Mouse (Mus musculus): ENCODE measurements around the gene Olfr1109. TPM values are rescaled to one million over a fixed set of nuclear protein-coding genes. Genes with fewer than 3 reads are reported as not detected.

The Olfr1109 gene
- not detected in 2 replicates for total RNA-seq (2012; rRNA removed)

GRCm38 (mm10) chr2:87095908-87096307, at the start of gene Olfr1109:
Gene Olfr1109 (minus strand): TSS chr2:87096008.
- TF ChIP-seq CHD2 (IDR thresholded peaks at IDR 0.05; ENCODE audit: low read depth, low read length), result no peak
- TF ChIP-seq MAFK (IDR thresholded peaks at IDR 0.05; ENCODE audit: insufficient read depth, low read depth, low read length), result no peak
- TF ChIP-seq ZNF384 (IDR thresholded peaks at IDR 0.05; ENCODE audit: low read depth, low read length), result no peak
- TF ChIP-seq ZC3H11A (IDR thresholded peaks at IDR 0.05; ENCODE audit: borderline replicate concordance, low read depth, low read length), result no peak
- no peak for TF ChIP-seq HCFC1 (IDR thresholded peaks at IDR 0.05; ENCODE audit: borderline replicate concordance, insufficient read depth, low read length)
- Histone ChIP-seq H3K27ac (ENCODE audit: insufficient read depth, low read depth, low read length, poor library complexity, severe bottlenecking) (no peak within 1 kb of the TSS), H3K9me3 (ENCODE audit: control insufficient read depth, insufficient read depth, low read depth, low read length) (no peaks in the 10 kb centered on the region), H3K4me1 (ENCODE audit: control insufficient read depth in 2 of 2, insufficient read depth in 2 of 2, low read length in 2 of 2, poor library complexity in 1 of 2) (no peaks in the 10 kb centered on the region), H3K9ac (ENCODE audit: insufficient read depth, low read depth, low read length, poor library complexity, severe bottlenecking) (no peak within 1 kb of the TSS), H3K4me3 (ENCODE audit: insufficient read depth in 1 of 2, low read depth in 1 of 2, low read length in 2 of 2, poor library complexity in 1 of 2, severe bottlenecking in 1 of 2) (no peak within 1 kb of the TSS), H3K36me3 (ENCODE audit: control insufficient read depth, insufficient read depth, low read length, poor library complexity, severe bottlenecking) (no peaks in the 10 kb centered on the region)
- in situ Hi-C loops (cut with MboI; ENCODE audit: low sequenced_read_pairs in 2 of 2, unreplicated experiment in 2 of 2), result no loop called here
- DNase-seq (ENCODE audit: low read depth, low spot score), result no peak

DNA sequence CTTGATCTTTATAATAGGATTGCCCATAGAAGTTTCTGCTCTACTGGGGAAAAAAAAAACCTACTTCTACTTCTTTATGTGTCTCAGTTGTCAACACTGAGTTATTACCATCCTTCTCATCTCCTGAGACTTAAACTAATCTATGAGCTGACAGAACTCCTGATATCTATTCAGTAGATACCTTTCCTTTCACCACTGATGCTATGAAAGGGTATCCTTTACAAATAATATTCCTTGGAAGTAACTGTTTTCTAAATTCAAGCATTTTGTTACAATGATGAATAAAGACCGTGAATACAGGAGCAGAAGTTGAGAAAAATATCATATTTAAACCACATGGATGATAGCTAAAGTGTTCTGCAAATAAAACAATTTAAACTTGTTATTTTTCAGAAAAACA, 44.4 kb upstream of the Olfr1109 start, which contains the start of gene Olfr1110:
Olfr1110 (minus strand) TSS at position 101 of the 400 bp plus-strand sequence.
- no peak for TF ChIP-seq ZNF384 (IDR thresholded peaks at IDR 0.05; ENCODE audit: low read depth, low read length)
- TF ChIP-seq HCFC1 (IDR thresholded peaks at IDR 0.05; ENCODE audit: borderline replicate concordance, insufficient read depth, low read length), result no peak
- no peak for TF ChIP-seq MAFK (IDR thresholded peaks at IDR 0.05; ENCODE audit: insufficient read depth, low read depth, low read length)
- TF ChIP-seq CHD2 (IDR thresholded peaks at IDR 0.05; ENCODE audit: low read depth, low read length), result no peak
- TF ChIP-seq ZC3H11A (IDR thresholded peaks at IDR 0.05; ENCODE audit: borderline replicate concordance, low read depth, low read length), result no peak
- Histone ChIP-seq H3K27ac (ENCODE audit: insufficient read depth, low read depth, low read length, poor library complexity, severe bottlenecking) (no peak within 1 kb of the TSS), H3K4me3 (ENCODE audit: insufficient read depth in 1 of 2, low read depth in 1 of 2, low read length in 2 of 2, poor library complexity in 1 of 2, severe bottlenecking in 1 of 2) (no peak within 1 kb of the TSS), H3K9me3 (ENCODE audit: control insufficient read depth, insufficient read depth, low read depth, low read length) (no peaks in the 10 kb centered on the region), H3K36me3 (ENCODE audit: control insufficient read depth, insufficient read depth, low read length, poor library complexity, severe bottlenecking) (no peaks in the 10 kb centered on the region), H3K9ac (ENCODE audit: insufficient read depth, low read depth, low read length, poor library complexity, severe bottlenecking) (no peak within 1 kb of the TSS), H3K4me1 (ENCODE audit: control insufficient read depth in 2 of 2, insufficient read depth in 2 of 2, low read length in 2 of 2, poor library complexity in 1 of 2) (no peaks in the 10 kb centered on the region)
- no peak for DNase-seq (ENCODE audit: low read depth, low spot score)
- in situ Hi-C loops (cut with MboI; ENCODE audit: low sequenced_read_pairs in 2 of 2, unreplicated experiment in 2 of 2), result no loop called here

GRCm38 (mm10) chr2:87114467-87114866, 18.7 kb upstream of the Olfr1109 start, which contains the start of gene Olfr259:
Gene Olfr259 (minus strand): TSS chr2:87114567.
- TF ChIP-seq ZNF384 (IDR thresholded peaks at IDR 0.05; ENCODE audit: low read depth, low read length), result no peak
- TF ChIP-seq CHD2 (IDR thresholded peaks at IDR 0.05; ENCODE audit: low read depth, low read length), result no peak
- no peak for TF ChIP-seq HCFC1 (IDR thresholded peaks at IDR 0.05; ENCODE audit: borderline replicate concordance, insufficient read depth, low read length)
- no peak for TF ChIP-seq ZC3H11A (IDR thresholded peaks at IDR 0.05; ENCODE audit: borderline replicate concordance, low read depth, low read length)
- TF ChIP-seq MAFK (IDR thresholded peaks at IDR 0.05; ENCODE audit: insufficient read depth, low read depth, low read length), result no peak
- no peaks in the 10 kb centered on the region for H3K36me3 ChIP-seq (ENCODE audit: control insufficient read depth, insufficient read depth, low read length, poor library complexity, severe bottlenecking)
- H3K4me3 ChIP-seq (ENCODE audit: insufficient read depth in 1 of 2, low read depth in 1 of 2, low read length in 2 of 2, poor library complexity in 1 of 2, severe bottlenecking in 1 of 2), result no peak within 1 kb of the TSS
- no peaks in the 10 kb centered on the region for H3K4me1 ChIP-seq (ENCODE audit: control insufficient read depth in 2 of 2, insufficient read depth in 2 of 2, low read length in 2 of 2, poor library complexity in 1 of 2)
- no peak within 1 kb of the TSS for H3K27ac ChIP-seq (ENCODE audit: insufficient read depth, low read depth, low read length, poor library complexity, severe bottlenecking)
- in situ Hi-C loops (cut with MboI; ENCODE audit: low sequenced_read_pairs in 2 of 2, unreplicated experiment in 2 of 2), result no loop called here
- no peak for DNase-seq (ENCODE audit: low read depth, low spot score)
- no peaks in the 10 kb centered on the region for H3K9me3 ChIP-seq (ENCODE audit: control insufficient read depth, insufficient read depth, low read depth, low read length)
- H3K9ac ChIP-seq (ENCODE audit: insufficient read depth, low read depth, low read length, poor library complexity, severe bottlenecking), result no peak within 1 kb of the TSS

DNA sequence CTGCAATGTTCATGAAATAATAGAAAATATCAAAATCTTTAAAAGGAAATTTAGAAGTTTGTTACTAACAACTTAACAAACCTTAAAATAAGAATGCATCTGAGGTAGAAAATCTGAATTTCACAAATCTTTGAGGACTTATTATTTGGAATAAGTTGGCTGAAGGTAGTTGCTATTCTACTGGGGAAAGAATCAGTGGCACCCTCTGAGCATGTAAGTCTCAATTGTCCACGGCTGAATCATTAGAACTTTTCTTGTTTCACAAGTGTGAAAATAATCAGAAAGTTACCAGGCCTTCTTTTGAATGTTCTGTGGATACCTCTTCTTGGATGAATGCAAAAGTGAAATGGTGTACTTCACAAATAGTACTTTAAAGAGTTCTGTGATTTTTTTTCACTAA, 20.1 kb downstream of the Olfr1109 start, which contains the start of gene Olfr1107:
Olfr1107 (minus strand) TSS at position 101 of the 400 bp plus-strand sequence.
- H3K4me3 ChIP-seq (ENCODE audit: insufficient read depth in 1 of 2, low read depth in 1 of 2, low read length in 2 of 2, poor library complexity in 1 of 2, severe bottlenecking in 1 of 2), result no peak within 1 kb of the TSS
- in situ Hi-C loops (cut with MboI; ENCODE audit: low sequenced_read_pairs in 2 of 2, unreplicated experiment in 2 of 2), result no loop called here
- H3K36me3 ChIP-seq (ENCODE audit: control insufficient read depth, insufficient read depth, low read length, poor library complexity, severe bottlenecking), result no peaks in the 10 kb centered on the region
- H3K4me1 ChIP-seq (ENCODE audit: control insufficient read depth in 2 of 2, insufficient read depth in 2 of 2, low read length in 2 of 2, poor library complexity in 1 of 2), result no peaks in the 10 kb centered on the region
- DNase-seq (ENCODE audit: low read depth, low spot score), result no peak
- H3K9ac ChIP-seq (ENCODE audit: insufficient read depth, low read depth, low read length, poor library complexity, severe bottlenecking), result no peak within 1 kb of the TSS
- H3K27ac ChIP-seq (ENCODE audit: insufficient read depth, low read depth, low read length, poor library complexity, severe bottlenecking), result no peak within 1 kb of the TSS
- no peaks in the 10 kb centered on the region for H3K9me3 ChIP-seq (ENCODE audit: control insufficient read depth, insufficient read depth, low read depth, low read length)
- TF ChIP-seq MAFK (IDR thresholded peaks at IDR 0.05; ENCODE audit: insufficient read depth, low read depth, low read length) (no peak), ZC3H11A (IDR thresholded peaks at IDR 0.05; ENCODE audit: borderline replicate concordance, low read depth, low read length) (no peak), CHD2 (IDR thresholded peaks at IDR 0.05; ENCODE audit: low read depth, low read length) (no peak), ZNF384 (IDR thresholded peaks at IDR 0.05; ENCODE audit: low read depth, low read length) (no peak), HCFC1 (IDR thresholded peaks at IDR 0.05; ENCODE audit: borderline replicate concordance, insufficient read depth, low read length) (no peak)

Data from ES-E14 (cell line).